Mouse (Mus musculus) hindbrain, embryonic 16.5 days (tissue): Measurements from ENCODE around the gene Ap3m1. TPM values are rescaled to one million over a fixed set of nuclear protein-coding genes. Genes with fewer than 3 reads are reported as not detected.

Experiments used
- ATAC-seq: fragments of 200-750 bp; cut with Nextera tagmentation; 2 replicates; pipeline ENCODE4 v1.8.0; 2017; ENCODE audit warnings: moderate TSS enrichment, moderate library complexity
- H3K27ac ChIP-seq: fragments of 300-500 bp; sonication (generic); 2 replicates; pipeline ENCODE4 v1.5.1; 2014; ENCODE audit warnings: low read depth, mild to moderate bottlenecking, control low read depth, low read length, moderate library complexity
- H3K27me3 ChIP-seq: fragments of 300-500 bp; sonication (generic); replicated peaks from 2 replicates; pipeline ENCODE4 v1.6.1; 2014; ENCODE audit warnings: low read length; ENCODE audit not compliant: control insufficient read depth, insufficient read depth
- H3K36me3 ChIP-seq: fragments of 300-500 bp; sonication (generic); 2 replicates; pipeline ENCODE4 v1.6.1; 2014; ENCODE audit warnings: mild to moderate bottlenecking, low read length, moderate library complexity, mixed read lengths; ENCODE audit not compliant: control insufficient read depth, insufficient read depth
- H3K4me1 ChIP-seq: fragments of 300-500 bp; sonication (generic); 2 replicates; pipeline ENCODE4 v1.6.1; 2014; ENCODE audit warnings: low read depth, low read length; ENCODE audit not compliant: control insufficient read depth, insufficient read depth
- H3K4me2 ChIP-seq: fragments of 300-500 bp; sonication (generic); 2 replicates; pipeline ENCODE4 v1.6.1; 2014; ENCODE audit warnings: mild to moderate bottlenecking, low read length, control low read depth, moderate library complexity
- H3K4me3 ChIP-seq: fragments of 300-500 bp; sonication (generic); 2 replicates; pipeline ENCODE4 v1.5.1; 2014; ENCODE audit warnings: mild to moderate bottlenecking, low read length, control low read depth, moderate library complexity
- H3K9ac ChIP-seq: fragments of 300-500 bp; sonication (generic); 2 replicates; pipeline ENCODE4 v1.6.1; 2014; ENCODE audit warnings: low read depth, mild to moderate bottlenecking, control low read depth, low read length, moderate library complexity
- H3K9me3 ChIP-seq: fragments of 300-500 bp; sonication (generic); 2 replicates; pipeline ENCODE4 v1.6.1; 2014; ENCODE audit warnings: mild to moderate bottlenecking, low read length, moderate library complexity; ENCODE audit not compliant: control insufficient read depth
- WGBS: fragments of 180-500 bp; shearing (Covaris S2); extraction: QIAGEN DNeasy Blood & Tissue Kit; methylation state at CpG from one replicate; pipeline ENCODE4 v1.1.7; 2014; 5-methylcytosine and 5-hydroxymethylcytosine counted together
- polyA plus RNA-seq: library from polyadenylated mRNA; unstranded; fragments of >200 nt; fragmentation: Nextera tagmentation; extraction: Ambion mirVana; gene quantifications from 2 replicates; pipeline ENCODE4 v1.2.1, GENCODE M21; 2015

Gene Ap3m1
- polyA plus RNA-seq, 1 experiment from 2014 or later: 76.1 TPM

GRCm38 (mm10) chr14:21034791-21035190 is 17.5 kb downstream of the Ap3m1 start:
- WGBS: 93% methylated on average over 3 of the region's 3 CpGs
- no peak overlapping the region for H3K27ac ChIP-seq
- peaks cover 17% of the 10 kb centered on the region for H3K36me3 ChIP-seq
- no peak overlapping the region for H3K9ac ChIP-seq
- H3K4me1 ChIP-seq: no peaks in the 10 kb centered on the region
- no peak overlapping the region for H3K4me2 ChIP-seq
- no peaks in the 10 kb centered on the region for H3K27me3 ChIP-seq
- no peaks in the 10 kb centered on the region for H3K9me3 ChIP-seq
- no peak overlapping the region for H3K4me3 ChIP-seq
- ATAC-seq: no peak

- H3K4me1 ChIP-seq: no peaks in the 10 kb centered on the region
- no peaks in the 10 kb centered on the region for H3K27me3 ChIP-seq
- peaks cover 17% of the 10 kb centered on the region for H3K36me3 ChIP-seq
- no peaks in the 10 kb centered on the region for H3K9me3 ChIP-seq
- ATAC-seq: no peak
- H3K27ac ChIP-seq: no peak overlapping the region
- no peak overlapping the region for H3K9ac ChIP-seq
- no peak overlapping the region for H3K4me3 ChIP-seq
- no peak overlapping the region for H3K4me2 ChIP-seq
- 91% methylated on average over 4 of the region's 4 CpGs for WGBS
Measured at GRCm38 (mm10) chr14:21034271-21034670, 18.0 kb downstream of the Ap3m1 start.

- Histone ChIP-seq H3K4me3 (no peak overlapping the region), H3K27ac (no peak overlapping the region), H3K9me3 (no peaks in the 10 kb centered on the region), H3K4me1 (no peaks in the 10 kb centered on the region), H3K36me3 (peaks cover 8% of the 10 kb centered on the region), H3K27me3 (no peaks in the 10 kb centered on the region), H3K4me2 (no peak overlapping the region), H3K9ac (no peak overlapping the region)
- peak; percentile 75 for ATAC-seq
- WGBS: 53% methylated on average over 6 of the region's 6 CpGs
Measured at GRCm38 (mm10) chr14:21031783-21032511, 20.4 kb downstream of the Ap3m1 start.

GRCm38 (mm10) chr14:21029025-21029659 is 23.2 kb downstream of the Ap3m1 start:
- Histone ChIP-seq H3K4me2 (no peak overlapping the region), H3K4me3 (no peak overlapping the region), H3K27me3 (no peaks in the 10 kb centered on the region), H3K27ac (no peak overlapping the region), H3K36me3 (peaks cover 9% of the 10 kb centered on the region), H3K9ac (no peak overlapping the region), H3K4me1 (no peaks in the 10 kb centered on the region), H3K9me3 (no peaks in the 10 kb centered on the region)
- ATAC-seq: no peak
- WGBS: 91% methylated on average over 11 of the region's 11 CpGs

- Histone ChIP-seq H3K36me3 (peaks cover 5% of the 10 kb centered on the region), H3K27me3 (no peaks in the 10 kb centered on the region), H3K4me1 (no peaks in the 10 kb centered on the region), H3K4me3 (no peak overlapping the region), H3K27ac (no peak overlapping the region), H3K9ac (no peak overlapping the region), H3K9me3 (no peaks in the 10 kb centered on the region), H3K4me2 (no peak overlapping the region)
- no peak for ATAC-seq
Measured at GRCm38 (mm10) chr14:21027542-21027941, 24.8 kb downstream of the Ap3m1 start.

- H3K4me3 ChIP-seq: no peak overlapping the region
- peaks cover 3% of the 10 kb centered on the region; the same call in 1 of the 2 replicates for H3K36me3 ChIP-seq
- WGBS: 85% methylated on average over 8 of the region's 8 CpGs
- peak; percentile 52 for ATAC-seq
- no peaks in the 10 kb centered on the region for H3K27me3 ChIP-seq
- H3K4me1 ChIP-seq: no peaks in the 10 kb centered on the region
- no peak overlapping the region for H3K9ac ChIP-seq
- H3K4me2 ChIP-seq: no peak overlapping the region
- H3K9me3 ChIP-seq: no peaks in the 10 kb centered on the region
- H3K27ac ChIP-seq: no peak overlapping the region
Measured at GRCm38 (mm10) chr14:21020435-21020834, 31.9 kb downstream of the Ap3m1 start.

GRCm38 (mm10) chr14:21018977-21019376 is 33.3 kb downstream of the Ap3m1 start:
- Histone ChIP-seq H3K27ac (no peak overlapping the region), H3K4me1 (no peaks in the 10 kb centered on the region), H3K9me3 (no peaks in the 10 kb centered on the region), H3K27me3 (no peaks in the 10 kb centered on the region), H3K9ac (no peak overlapping the region), H3K4me3 (no peak overlapping the region), H3K36me3 (peaks cover under 1% of the 10 kb centered on the region; the same call in 1 of the 2 replicates), H3K4me2 (no peak overlapping the region)
- WGBS: 31% methylated on average over 3 of the region's 3 CpGs
- peak; percentile 86 for ATAC-seq

- Histone ChIP-seq H3K36me3 (no peaks in the 10 kb centered on the region), H3K4me2 (no peak overlapping the region), H3K4me3 (no peak overlapping the region), H3K4me1 (no peaks in the 10 kb centered on the region), H3K27me3 (no peaks in the 10 kb centered on the region), H3K9ac (no peak overlapping the region), H3K9me3 (no peaks in the 10 kb centered on the region), H3K27ac (no peak overlapping the region)
- WGBS: 91% methylated on average over 5 of the region's 5 CpGs
- no peak for ATAC-seq
Measured at GRCm38 (mm10) chr14:21017871-21018270, 34.4 kb downstream of the Ap3m1 start.

- Histone ChIP-seq H3K36me3 (no peaks in the 10 kb centered on the region), H3K9ac (no peak overlapping the region), H3K9me3 (no peaks in the 10 kb centered on the region), H3K4me2 (no peak overlapping the region), H3K4me1 (no peaks in the 10 kb centered on the region), H3K27me3 (no peaks in the 10 kb centered on the region), H3K4me3 (no peak overlapping the region), H3K27ac (no peak overlapping the region)
- WGBS: 87% methylated on average over 5 of the region's 5 CpGs
- ATAC-seq: no peak
Measured at GRCm38 (mm10) chr14:21013800-21014334, 38.4 kb downstream of the Ap3m1 start.
